Mouse (Mus musculus) lung, postnatal 0 days (tissue): ENCODE measurements around the gene Ntpcr. TPM values are rescaled to one million over a fixed set of nuclear protein-coding genes. Genes with fewer than 3 reads are reported as not detected.

Source experiments
- ATAC-seq: fragments of 200-750 bp; cut with Nextera tagmentation; 2 replicates; pipeline ENCODE4 v1.8.0; 2017; ENCODE audit warnings: moderate library complexity
- DNase-seq: peaks from one replicate; pipeline ENCODE4 v3.0.0-alpha.2; 2016; ENCODE audit warnings: low spot score
- H3K27ac ChIP-seq: fragments of 300-500 bp; sonication (generic); 2 replicates; pipeline ENCODE4 v1.5.1; 2014; ENCODE audit warnings: antibody characterized with exemption, mild to moderate bottlenecking, low read length, mixed read lengths
- H3K27me3 ChIP-seq: fragments of 300-500 bp; sonication (generic); replicated peaks from 2 replicates; pipeline ENCODE4 v1.6.1; 2014; ENCODE audit warnings: low read length, mixed read lengths; ENCODE audit not compliant: insufficient read depth
- H3K36me3 ChIP-seq: fragments of 300-500 bp; sonication (generic); 2 replicates; pipeline ENCODE4 v1.6.1; 2014; ENCODE audit warnings: low read length, mixed read lengths; ENCODE audit not compliant: insufficient read depth
- H3K4me1 ChIP-seq: fragments of 300-500 bp; sonication (generic); 2 replicates; pipeline ENCODE4 v1.6.1; 2014; ENCODE audit warnings: antibody characterized with exemption, low read depth, low read length, mixed read lengths; ENCODE audit not compliant: insufficient read depth
- H3K4me2 ChIP-seq: fragments of 300-500 bp; sonication (generic); replicated peaks from 2 replicates; pipeline ENCODE4 v1.6.1; 2014; ENCODE audit warnings: low read depth, mild to moderate bottlenecking, low read length, moderate library complexity, mixed read lengths
- H3K4me3 ChIP-seq: fragments of 300-500 bp; sonication (generic); 2 replicates; pipeline ENCODE4 v1.5.1; 2014; ENCODE audit warnings: low read depth, low read length
- H3K9ac ChIP-seq: fragments of 300-500 bp; sonication (generic); replicated peaks from 2 replicates; pipeline ENCODE4 v1.6.1; 2014; ENCODE audit warnings: low read depth, mild to moderate bottlenecking
- H3K9me3 ChIP-seq: fragments of 300-500 bp; sonication (generic); 2 replicates; pipeline ENCODE4 v1.6.1; 2016; ENCODE audit warnings: low read length, mixed read lengths
- CTCF ChIP-seq: IDR thresholded peaks from 2 replicates; pipeline ENCODE4 v1.5.1; 2016; ENCODE audit warnings: antibody characterized with exemption, mild to moderate bottlenecking
- EP300 ChIP-seq: IDR thresholded peaks from 2 replicates; pipeline ENCODE4 v1.6.1; 2016; ENCODE audit warnings: antibody characterized with exemption, mild to moderate bottlenecking, control low read depth
- WGBS: fragments of 180-500 bp; shearing (Covaris S2); extraction: QIAGEN DNeasy Blood & Tissue Kit; methylation state at CpG from one replicate; pipeline ENCODE4 v1.1.7; 2014; 5-methylcytosine and 5-hydroxymethylcytosine counted together
- polyA plus RNA-seq: library from polyadenylated mRNA; unstranded; fragments of >200 nt; fragmentation: Nextera tagmentation; extraction: Ambion mirVana; gene quantifications from 2 replicates; pipeline ENCODE4 v1.2.1, GENCODE M21; 2015

Gene Ntpcr
- polyA plus RNA-seq, 1 experiment from 2014 or later: 31.2 TPM

GRCm38 (mm10) chr8:125744914-125745576, 15.3 kb downstream of the Ntpcr start:
- no peak for DNase-seq
- Histone ChIP-seq H3K9me3 (no peaks in the 10 kb centered on the region), H3K4me1 (peaks cover 7% of the 10 kb centered on the region; the same call in 1 of the 2 replicates), H3K9ac (no peak overlapping the region), H3K4me2 (no peak overlapping the region), H3K36me3 (no peaks in the 10 kb centered on the region; the same call in 1 of the 2 replicates), H3K4me3 (no peak overlapping the region), H3K27me3 (no peaks in the 10 kb centered on the region), H3K27ac (no peak overlapping the region)
- TF ChIP-seq EP300 (no peak), CTCF (no peak)
- ATAC-seq: no peak
- WGBS: 89% methylated on average over 10 of the region's 10 CpGs

GRCm38 (mm10) chr8:125747390-125747789, 17.6 kb downstream of the Ntpcr start:
- 61% methylated on average over 8 of the region's 8 CpGs for WGBS
- no peaks in the 10 kb centered on the region for H3K9me3 ChIP-seq
- no peaks in the 10 kb centered on the region; the same call in 1 of the 2 replicates for H3K36me3 ChIP-seq

DNA sequence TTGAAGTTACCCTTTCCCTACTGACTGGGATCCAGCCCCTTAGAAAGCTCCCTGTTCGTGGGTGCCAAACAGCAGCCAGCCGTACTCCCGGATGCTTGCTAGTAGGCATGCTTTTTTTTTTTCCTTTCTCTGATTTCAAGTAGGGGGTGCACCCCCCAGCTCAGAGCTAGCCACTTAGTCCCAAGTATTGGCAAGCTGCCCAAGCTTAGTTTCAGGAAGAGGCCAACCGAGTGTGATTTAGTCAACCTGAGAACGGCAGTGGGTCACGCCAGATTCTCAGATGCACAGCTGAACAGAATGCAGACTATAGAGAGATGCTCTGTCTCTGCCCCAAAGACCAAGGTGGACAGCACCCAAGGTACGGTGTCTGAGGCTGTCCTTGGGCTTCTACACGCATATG, 21.1 kb downstream of the Ntpcr start:
- H3K27ac ChIP-seq: no peak overlapping the region
- H3K36me3 ChIP-seq: no peaks in the 10 kb centered on the region; the same call in 1 of the 2 replicates
- TF ChIP-seq CTCF (no peak), EP300 (no peak)

More at GRCm38 (mm10) chr8:125747390-125747789, 17.6 kb downstream of the Ntpcr start:
- TF ChIP-seq EP300 (no peak), CTCF (no peak)
- Histone ChIP-seq H3K4me1 (no peaks in the 10 kb centered on the region), H3K27ac (no peak overlapping the region), H3K9ac (no peak overlapping the region), H3K27me3 (no peaks in the 10 kb centered on the region), H3K4me3 (no peak overlapping the region), H3K4me2 (no peak overlapping the region)
- ATAC-seq (no peak), DNase-seq (no peak)

DNA sequence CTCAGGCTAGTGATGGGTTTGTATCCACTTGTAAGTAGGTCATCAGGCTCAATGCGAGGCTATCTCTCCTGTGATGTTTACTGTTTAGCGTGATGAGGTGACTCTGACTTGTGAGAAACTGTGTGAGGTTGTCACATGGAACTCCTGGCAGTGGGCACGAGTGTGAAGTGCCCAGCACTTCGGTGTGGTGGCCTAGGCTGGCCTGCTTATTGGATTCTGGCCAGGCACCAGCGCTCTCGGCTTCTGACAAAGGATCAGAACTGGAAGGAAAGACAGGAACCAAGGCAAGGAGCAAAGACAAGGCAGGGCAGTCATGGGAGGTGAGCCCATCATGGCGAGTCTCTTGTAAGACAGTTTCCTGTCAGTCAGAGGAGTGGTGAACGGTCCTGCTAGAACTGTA, 26.1 kb downstream of the Ntpcr start:
- H3K4me3 ChIP-seq: no peak overlapping the region
- no peaks in the 10 kb centered on the region for H3K27me3 ChIP-seq
- H3K36me3 ChIP-seq: no peaks in the 10 kb centered on the region
- no peak overlapping the region for H3K9ac ChIP-seq
- 51% methylated on average over 8 of the region's 8 CpGs for WGBS
- no peak overlapping the region for H3K27ac ChIP-seq
- DNase-seq (no peak), ATAC-seq (no peak)
- TF ChIP-seq CTCF (no peak), EP300 (no peak)
- H3K4me1 ChIP-seq: peaks cover 5% of the 10 kb centered on the region; the same call in 1 of the 2 replicates
- H3K4me2 ChIP-seq: no peak overlapping the region
- H3K9me3 ChIP-seq: no peaks in the 10 kb centered on the region

More for the DNA sequence above, 21.1 kb downstream of the Ntpcr start:
- Histone ChIP-seq H3K9ac (no peak overlapping the region), H3K9me3 (no peaks in the 10 kb centered on the region), H3K27me3 (no peaks in the 10 kb centered on the region), H3K4me2 (no peak overlapping the region), H3K4me1 (no peaks in the 10 kb centered on the region), H3K4me3 (no peak overlapping the region)
- WGBS: 23% methylated on average over 8 of the region's 8 CpGs
- peak; percentile 30; the same call in 1 of the 2 replicates for ATAC-seq
- DNase-seq: peak; percentile 41

DNA sequence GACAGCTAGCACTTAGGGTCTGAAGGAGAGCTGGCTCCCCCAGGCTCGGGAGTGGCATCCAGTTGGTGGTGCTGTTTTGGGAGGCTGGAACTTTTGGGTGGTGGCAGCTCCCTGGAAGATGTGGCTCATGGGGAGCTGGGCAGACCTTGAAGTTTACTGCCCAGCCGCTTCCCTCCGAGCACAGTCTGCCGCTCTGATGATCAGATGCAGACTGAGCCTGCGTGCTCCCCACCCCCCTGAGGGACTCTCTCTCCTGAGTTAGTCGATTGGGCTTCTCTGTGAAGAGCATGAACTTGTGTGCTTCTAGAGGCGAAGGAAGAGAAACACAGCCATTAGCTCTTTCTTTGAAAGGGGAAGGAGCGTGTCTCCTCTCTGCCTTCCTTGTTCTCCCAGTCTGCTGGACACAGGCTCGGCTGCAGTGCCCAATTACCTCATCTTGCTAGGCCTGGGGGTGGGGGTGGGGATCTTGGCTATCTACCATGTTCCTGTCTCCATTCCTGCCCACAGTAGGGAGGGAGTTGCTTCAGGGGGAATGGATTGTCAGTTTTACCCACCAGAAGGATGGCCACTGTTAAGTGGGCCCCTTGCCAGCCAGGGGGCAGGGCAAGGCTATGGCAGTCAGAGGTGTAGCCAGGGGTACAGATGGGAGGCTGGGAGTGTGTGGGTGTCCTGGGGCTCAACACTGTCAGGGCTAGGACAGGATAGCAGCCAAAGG, 26.8 kb downstream of the Ntpcr start:
- Histone ChIP-seq H3K4me2 (no peak overlapping the region), H3K27ac (no peak overlapping the region), H3K27me3 (no peaks in the 10 kb centered on the region), H3K9me3 (no peaks in the 10 kb centered on the region), H3K36me3 (no peaks in the 10 kb centered on the region), H3K4me1 (peaks cover 5% of the 10 kb centered on the region; the same call in 1 of the 2 replicates), H3K4me3 (no peak overlapping the region), H3K9ac (no peak overlapping the region)
- TF ChIP-seq CTCF: no peak
- TF ChIP-seq EP300: no peak
- 37% methylated on average over 9 of the region's 9 CpGs for WGBS
- ATAC-seq (peak; percentile 67), DNase-seq (peak; percentile 59)

DNA sequence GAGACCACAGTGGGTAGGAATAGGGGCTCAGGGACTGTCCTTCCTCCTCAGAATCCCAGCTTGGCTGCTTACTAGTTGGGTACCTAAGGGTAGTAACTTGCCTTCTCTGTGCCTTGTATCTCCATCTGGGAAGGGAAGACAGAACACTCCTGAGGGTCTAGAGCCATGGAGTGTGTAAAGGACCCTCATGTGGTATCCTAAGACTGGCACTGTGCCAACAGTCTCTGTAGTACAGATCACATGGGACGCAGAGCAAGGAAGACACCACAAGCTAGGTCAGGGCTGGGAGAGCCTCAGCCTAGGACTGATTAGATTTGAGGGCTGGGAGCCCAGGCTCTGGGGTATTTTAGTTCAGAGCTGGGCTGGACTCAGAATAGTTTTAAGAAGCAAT, 27.3 kb downstream of the Ntpcr start:
- H3K27ac ChIP-seq: no peak overlapping the region
- peaks cover 5% of the 10 kb centered on the region; the same call in 1 of the 2 replicates for H3K4me1 ChIP-seq
- H3K9me3 ChIP-seq: no peaks in the 10 kb centered on the region
- no peak overlapping the region for H3K9ac ChIP-seq
- no peak overlapping the region for H3K4me2 ChIP-seq
- no peak for DNase-seq
- no peak overlapping the region for H3K4me3 ChIP-seq
- no peak for TF ChIP-seq CTCF
- no peak for TF ChIP-seq EP300
- ATAC-seq: peak; percentile 22; the same call in 1 of the 2 replicates
- H3K36me3 ChIP-seq: no peaks in the 10 kb centered on the region
- 38% methylated on average over 1 of the region's 1 CpGs for WGBS
- no peaks in the 10 kb centered on the region for H3K27me3 ChIP-seq
